8 mouse cellular contexts compared by ENCODE assay signal in the genomic region with DNA sequence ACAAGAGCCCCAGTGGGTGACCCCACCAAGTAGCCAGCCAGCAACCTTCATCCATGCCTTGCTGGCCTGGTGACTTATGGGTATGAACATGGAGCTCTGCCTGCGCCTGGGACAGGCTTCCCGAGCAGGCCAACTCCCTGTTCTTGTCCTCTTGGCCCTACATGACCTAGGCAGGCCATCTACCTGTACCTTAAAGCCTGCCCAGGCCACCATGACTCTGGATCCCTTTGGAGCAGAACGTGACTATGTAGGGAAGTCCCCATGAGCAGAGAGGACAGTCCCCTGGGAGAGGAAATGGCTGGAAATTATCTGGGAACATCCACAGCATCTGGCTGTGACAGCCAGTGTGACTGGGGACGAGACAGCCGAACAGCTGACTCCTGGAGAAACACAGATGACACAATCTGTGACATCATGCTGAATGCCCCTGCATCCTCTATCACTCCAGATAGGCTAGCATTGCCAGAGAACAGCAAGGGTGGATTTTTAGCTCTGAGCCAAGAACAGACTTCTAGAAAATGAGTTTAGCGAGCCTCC. TPM values are rescaled to one million over a fixed set of nuclear protein-coding genes. Genes with fewer than 3 reads are reported as not detected.
DNase-seq lines count a peak whose midpoint lies in the region; ATAC-seq and TF ChIP-seq lines count a peak whose summit lies in the region.

No protein-coding gene starts in this region.

- peaks cover 6% of the 10 kb centered on the region; the same call in 1 of the 2 replicates for H3K27me3 ChIP-seq in forebrain, embryonic 10.5 days (ENCODE audit: poor library complexity, severe bottlenecking)
- H3K27me3 ChIP-seq in forebrain, embryonic 11.5 days (ENCODE audit: control insufficient read depth, insufficient read depth, low read length), result no peaks in the 10 kb centered on the region
- H3K27me3 ChIP-seq in lung, postnatal 0 days (replicated peaks; ENCODE audit: insufficient read depth, low read length), result no peaks in the 10 kb centered on the region
- H3K27me3 ChIP-seq in heart, embryonic 14.5 days (ENCODE audit: control insufficient read depth, insufficient read depth, low read length), result no peaks in the 10 kb centered on the region
- H3K27me3 ChIP-seq in liver, postnatal 0 days (ENCODE audit: insufficient read depth, low read length), result no peaks in the 10 kb centered on the region

- H3K9ac ChIP-seq in forebrain, embryonic 11.5 days (ENCODE audit: low read length), result no peak overlapping the region
- H3K9ac ChIP-seq in lung, postnatal 0 days (replicated peaks; ENCODE audit: low read depth), result no peak overlapping the region
- peak overlapping the region; percentile 60 for H3K9ac ChIP-seq in heart, embryonic 14.5 days (ENCODE audit: low read length)
- H3K9ac ChIP-seq in liver, postnatal 0 days (replicated peaks), result no peak overlapping the region

- no peak for TF ChIP-seq CTCF in lung, postnatal 0 days (IDR thresholded peaks at IDR 0.05)
- no peak for TF ChIP-seq CTCF in liver, postnatal 0 days (IDR thresholded peaks at IDR 0.05; ENCODE audit: low read depth)

- 0 out of 2 replicates have a peak overlapping the region, but pooled peaks have one; percentile 21 for H3K27ac ChIP-seq in forebrain, embryonic 10.5 days
- H3K27ac ChIP-seq in forebrain, embryonic 11.5 days (ENCODE audit: low read depth, low read length), result no peak overlapping the region
- no peak overlapping the region for H3K27ac ChIP-seq in lung, postnatal 0 days (ENCODE audit: low read length)
- peak overlapping the region; percentile 76 to 86 for H3K27ac ChIP-seq in heart, embryonic 14.5 days (replicated peaks in 1 of 2; ENCODE audit: control insufficient read depth in 1 of 2, insufficient read depth in 1 of 2, low read depth in 2 of 2, low read length in 2 of 2)
- peak overlapping the region; percentile 31 for H3K27ac ChIP-seq in liver, postnatal 0 days (ENCODE audit: low read depth)

- H3K4me3 ChIP-seq in forebrain, embryonic 10.5 days, result no peak overlapping the region
- H3K4me3 ChIP-seq in forebrain, embryonic 11.5 days (ENCODE audit: low read depth, low read length), result no peak overlapping the region
- no peak overlapping the region for H3K4me3 ChIP-seq in lung, postnatal 0 days (ENCODE audit: low read depth, low read length)
- no peak overlapping the region for H3K4me3 ChIP-seq in heart, embryonic 14.5 days (ENCODE audit: control insufficient read depth in 1 of 2, insufficient read depth in 1 of 2, low read depth in 1 of 2, low read length in 2 of 2)
- H3K4me3 ChIP-seq in liver, postnatal 0 days (ENCODE audit: low read depth, low read length), result no peak overlapping the region

- H3K4me2 ChIP-seq in forebrain, embryonic 11.5 days (ENCODE audit: low read depth, low read length, severe bottlenecking), result no peak overlapping the region
- no peak overlapping the region for H3K4me2 ChIP-seq in lung, postnatal 0 days (replicated peaks; ENCODE audit: low read depth, low read length)
- peak overlapping the region; percentile 32 for H3K4me2 ChIP-seq in heart, embryonic 14.5 days (ENCODE audit: low read length)
- no peak overlapping the region for H3K4me2 ChIP-seq in liver, postnatal 0 days (ENCODE audit: low read depth, low read length)

- WGBS in forebrain, embryonic 10.5 days, result 57% methylated on average over 6 of the region's 6 CpGs
- WGBS in forebrain, embryonic 11.5 days, result 51% methylated on average over 6 of the region's 6 CpGs
- 58% methylated on average over 6 of the region's 6 CpGs for WGBS in lung, postnatal 0 days
- WGBS in heart, embryonic 14.5 days, result 40% methylated on average over 6 of the region's 6 CpGs
- WGBS in liver, postnatal 0 days (ENCODE audit: insufficient replicate concordance), result 65% methylated on average over 6 of the region's 6 CpGs

- no peak for TF ChIP-seq EP300 in lung, postnatal 0 days (IDR thresholded peaks at IDR 0.05)
- no peak for TF ChIP-seq EP300 in liver, postnatal 0 days (IDR thresholded peaks at IDR 0.05; ENCODE audit: low read depth)

- peaks cover 27% of the 10 kb centered on the region for H3K4me1 ChIP-seq in forebrain, embryonic 10.5 days
- peaks cover 8% of the 10 kb centered on the region for H3K4me1 ChIP-seq in forebrain, embryonic 11.5 days (replicated peaks; ENCODE audit: control insufficient read depth, insufficient read depth, low read length)
- no peaks in the 10 kb centered on the region for H3K4me1 ChIP-seq in lung, postnatal 0 days (ENCODE audit: insufficient read depth, low read depth, low read length)
- peaks cover 33 to 43% of the 10 kb centered on the region in 2 experiments for H3K4me1 ChIP-seq in heart, embryonic 14.5 days (ENCODE audit: control insufficient read depth in 2 of 2, insufficient read depth in 2 of 2, low read length in 2 of 2)
- peaks cover 22% of the 10 kb centered on the region for H3K4me1 ChIP-seq in liver, postnatal 0 days (ENCODE audit: insufficient read depth)

- H3K9me3 ChIP-seq in forebrain, embryonic 10.5 days, result no peaks in the 10 kb centered on the region
- H3K9me3 ChIP-seq in forebrain, embryonic 11.5 days (ENCODE audit: control insufficient read depth, low read length), result no peaks in the 10 kb centered on the region
- H3K9me3 ChIP-seq in lung, postnatal 0 days (ENCODE audit: low read length), result no peaks in the 10 kb centered on the region
- no peaks in the 10 kb centered on the region for H3K9me3 ChIP-seq in heart, embryonic 14.5 days (ENCODE audit: control insufficient read depth, low read length)
- no peaks in the 10 kb centered on the region for H3K9me3 ChIP-seq in liver, postnatal 0 days (ENCODE audit: low read length)

- ATAC-seq in forebrain, embryonic 11.5 days (replicated peaks; ENCODE audit: low FRiP score), result no peak
- ATAC-seq in lung, postnatal 0 days, result peak; percentile 68
- ATAC-seq in heart, embryonic 14.5 days (ENCODE audit: insufficient number of reproducible peaks, insufficient read depth, low FRiP score, low read depth), result peak; percentile 2; the same call in 1 of the 2 replicates
- peak; percentile 37; the same call in 1 of the 2 replicates for ATAC-seq in liver, postnatal 0 days
- ATAC-seq in granulocyte monocyte progenitor cell, adult 5-6 weeks (replicated peaks; ENCODE audit: poor library complexity, severe bottlenecking), result no peak
- no peak for ATAC-seq in erythroid progenitor cell, adult 5-6 weeks (replicated peaks; ENCODE audit: low FRiP score, poor library complexity, severe bottlenecking)

- DNase-seq in forebrain, embryonic 10.5 days (ENCODE audit: extremely low spot score, low spot score), result no peak
- no peak for DNase-seq in forebrain, embryonic 11.5 days (ENCODE audit: low spot score)
- peak; percentile 25 for DNase-seq in lung, postnatal 0 days (ENCODE audit: low spot score)
- DNase-seq in lung, adult 18-20 months, result no peak
- no peak for DNase-seq in liver, postnatal 0 days

- H3K36me3 ChIP-seq in forebrain, embryonic 10.5 days (replicated peaks), result no peaks in the 10 kb centered on the region
- no peaks in the 10 kb centered on the region for H3K36me3 ChIP-seq in forebrain, embryonic 11.5 days (ENCODE audit: control insufficient read depth, insufficient read depth, low read length)
- no peaks in the 10 kb centered on the region for H3K36me3 ChIP-seq in lung, postnatal 0 days (ENCODE audit: insufficient read depth, low read length)
- peaks cover 6% of the 10 kb centered on the region; the same call in 1 of the 2 replicates for H3K36me3 ChIP-seq in heart, embryonic 14.5 days (ENCODE audit: control insufficient read depth, insufficient read depth, low read length)
- no peaks in the 10 kb centered on the region for H3K36me3 ChIP-seq in liver, postnatal 0 days (replicated peaks; ENCODE audit: insufficient read depth, low read length)

RNA-seq across cellular contexts. Expression of a gene that starts 15.7 kb away (rescaled TPM):
- 8.0 and 8.4 TPM in 2 replicates for polyA plus RNA-seq in forebrain, embryonic 10.5 days (2016; fragmentation: Nextera tagmentation; extraction: Ambion mirVana)
- 8.3 and 8.4 TPM in 2 replicates for polyA plus RNA-seq in forebrain, embryonic 11.5 days (2014; fragmentation: Nextera tagmentation; extraction: Ambion mirVana)
- polyA plus RNA-seq in lung, postnatal 0 days (2015; fragmentation: Nextera tagmentation; extraction: Ambion mirVana), result 4.9 and 5.7 TPM in 2 replicates
- 17.4 and 21.1 TPM in 2 replicates for polyA plus RNA-seq in heart, embryonic 14.5 days (2014; fragmentation: Nextera tagmentation; extraction: Ambion mirVana)
- 2.9 and 3.9 TPM in 2 replicates for polyA plus RNA-seq in liver, postnatal 0 days (2015; fragmentation: Nextera tagmentation; extraction: Ambion mirVana)
- 31.5 and 32.8 TPM in 2 replicates for total RNA-seq in granulocyte monocyte progenitor cell, adult 5-6 weeks (2014; fragmentation: Nextera tagmentation)
- 8.3 and 9.9 TPM in 2 replicates for total RNA-seq in granulocyte monocyte progenitor cell, adult 5-6 weeks (2017)
- total RNA-seq in erythroid progenitor cell, adult 5-6 weeks (2015; ENCODE audit: low replicate concordance), result 9.6 and 14.1 TPM in 2 replicates
- 6.3 and 10.2 TPM in 2 replicates for total RNA-seq in erythroid progenitor cell, adult 5-6 weeks (2017; ENCODE audit: low replicate concordance)

Comparison
In these comparisons a context has a peak if more than half of its experiments do, and no peak if none do; other contexts are left out.
1. H3K27ac ChIP-seq: peak in forebrain, embryonic 10.5 days (single experiment), heart, embryonic 14.5 days (2 of 2) and liver, postnatal 0 days (single experiment); none in forebrain, embryonic 11.5 days (single experiment) and lung, postnatal 0 days (single experiment).
2. ATAC-seq: peak in lung, postnatal 0 days (single experiment), heart, embryonic 14.5 days (single experiment) and liver, postnatal 0 days (single experiment); none in forebrain, embryonic 11.5 days (single experiment), granulocyte monocyte progenitor cell, adult 5-6 weeks (single experiment) and erythroid progenitor cell, adult 5-6 weeks (single experiment).